Mouse (Mus musculus) hindbrain, embryonic 12.5 days (tissue): ENCODE data around the gene Slc1a2. TPM values are rescaled to one million over a fixed set of nuclear protein-coding genes. Genes with fewer than 3 reads are reported as not detected.

ENCODE experiments used
- ATAC-seq: fragments of 200-750 bp; cut with Nextera tagmentation; 2 replicates; pipeline ENCODE4 v1.8.0; 2017; ENCODE audit warnings: moderate TSS enrichment; ENCODE audit not compliant: low FRiP score
- H3K27ac ChIP-seq: fragments of 300-500 bp; sonication (generic); 2 replicates; pipeline ENCODE4 v1.5.1; 2016; ENCODE audit warnings: mild to moderate bottlenecking
- H3K27me3 ChIP-seq: fragments of 300-500 bp; sonication (generic); 2 replicates; pipeline ENCODE4 v1.6.1; 2016; ENCODE audit warnings: mild to moderate bottlenecking
- H3K36me3 ChIP-seq: fragments of 300-500 bp; sonication (generic); 2 replicates; pipeline ENCODE4 v1.6.1; 2016; ENCODE audit warnings: mild to moderate bottlenecking
- H3K4me1 ChIP-seq: fragments of 300-500 bp; sonication (generic); 2 replicates; pipeline ENCODE4 v1.6.1; 2016
- H3K4me2 ChIP-seq: fragments of 300-500 bp; sonication (generic); replicated peaks from 2 replicates; pipeline ENCODE4 v1.6.1; 2016; ENCODE audit warnings: mild to moderate bottlenecking
- H3K4me3 ChIP-seq: fragments of 300-500 bp; sonication (generic); 2 replicates; pipeline ENCODE4 v1.5.1; 2016; ENCODE audit warnings: mild to moderate bottlenecking
- H3K9ac ChIP-seq: fragments of 300-500 bp; sonication (generic); 2 replicates; pipeline ENCODE4 v1.6.1; 2016; ENCODE audit warnings: mild to moderate bottlenecking, moderate library complexity
- H3K9me3 ChIP-seq: fragments of 300-500 bp; sonication (generic); replicated peaks from 2 replicates; pipeline ENCODE4 v1.6.1; 2016; ENCODE audit warnings: mild to moderate bottlenecking
- WGBS: fragments of 180-500 bp; shearing (Covaris S2); methylation state at CpG from one replicate; pipeline ENCODE4 v1.1.7; 2016; 5-methylcytosine and 5-hydroxymethylcytosine counted together
- polyA plus RNA-seq: library from polyadenylated mRNA; unstranded; fragments of >200 nt; fragmentation: Nextera tagmentation; extraction: Ambion mirVana; gene quantifications from 2 replicates; pipeline ENCODE4 v1.2.1, GENCODE M21; 2016

The Slc1a2 gene
- 15.3 and 17.4 TPM in 2 replicates for polyA plus RNA-seq

- Histone ChIP-seq H3K4me2 (peak within 1 kb of the TSS; percentile 72), H3K4me1 (peaks cover 52% of the 10 kb centered on the region), H3K9me3 (no peaks in the 10 kb centered on the region), H3K36me3 (no peaks in the 10 kb centered on the region), H3K27ac (peak within 1 kb of the TSS; percentile 94), H3K27me3 (peaks cover 9% of the 10 kb centered on the region; the same call in 1 of the 2 replicates), H3K9ac (peak within 1 kb of the TSS; percentile 84), H3K4me3 (peak within 1 kb of the TSS; percentile 74)
- under 1% methylated on average over 20 of the region's 20 CpGs for WGBS
- peak; percentile 58 for ATAC-seq
Measured at GRCm38 (mm10) chr2:102658163-102658660, at the start of gene Slc1a2. Slc1a2 (plus strand) TSS chr2:102658659.

GRCm38 (mm10) chr2:102610485-102610884 lies 48.0 kb upstream of the Slc1a2 start:
- Histone ChIP-seq H3K4me2 (no peak overlapping the region), H3K27me3 (no peaks in the 10 kb centered on the region), H3K4me3 (no peak overlapping the region), H3K27ac (no peak overlapping the region), H3K9me3 (no peaks in the 10 kb centered on the region), H3K9ac (no peak overlapping the region), H3K4me1 (no peaks in the 10 kb centered on the region), H3K36me3 (no peaks in the 10 kb centered on the region)
- no peak for ATAC-seq
- 96% methylated on average over 4 of the region's 4 CpGs for WGBS

- Histone ChIP-seq H3K4me2 (no peak overlapping the region), H3K27ac (no peak overlapping the region), H3K9me3 (no peaks in the 10 kb centered on the region), H3K4me3 (no peak overlapping the region), H3K27me3 (no peaks in the 10 kb centered on the region), H3K4me1 (no peaks in the 10 kb centered on the region), H3K36me3 (no peaks in the 10 kb centered on the region), H3K9ac (no peak overlapping the region)
- WGBS = 79% methylated on average over 2 of the region's 2 CpGs
- ATAC-seq = no peak
Measured at GRCm38 (mm10) chr2:102616637-102617036, 41.8 kb upstream of the Slc1a2 start.

- H3K27ac ChIP-seq = no peak overlapping the region
- H3K9me3 ChIP-seq = no peaks in the 10 kb centered on the region
- no peak overlapping the region for H3K4me3 ChIP-seq
- H3K4me1 ChIP-seq = no peaks in the 10 kb centered on the region
- no peak overlapping the region for H3K4me2 ChIP-seq
- H3K9ac ChIP-seq = no peak overlapping the region
- H3K27me3 ChIP-seq = no peaks in the 10 kb centered on the region
- 58% methylated on average over 12 of the region's 12 CpGs for WGBS
- H3K36me3 ChIP-seq = no peaks in the 10 kb centered on the region
- no peak for ATAC-seq
Measured at GRCm38 (mm10) chr2:102620744-102621429, 37.6 kb upstream of the Slc1a2 start.

GRCm38 (mm10) chr2:102622176-102622575 lies 36.3 kb upstream of the Slc1a2 start:
- 87% methylated on average over 5 of the region's 5 CpGs for whole genome bisulfite sequencing
- Histone ChIP-seq H3K27ac (no peak overlapping the region), H3K4me3 (no peak overlapping the region), H3K4me2 (no peak overlapping the region), H3K27me3 (no peaks in the 10 kb centered on the region), H3K9ac (no peak overlapping the region), H3K9me3 (no peaks in the 10 kb centered on the region), H3K4me1 (no peaks in the 10 kb centered on the region), H3K36me3 (no peaks in the 10 kb centered on the region)
- no peak for ATAC-seq

- Histone ChIP-seq H3K36me3 (no peaks in the 10 kb centered on the region), H3K27me3 (no peaks in the 10 kb centered on the region), H3K4me1 (no peaks in the 10 kb centered on the region), H3K9ac (no peak overlapping the region), H3K4me2 (no peak overlapping the region), H3K4me3 (no peak overlapping the region), H3K27ac (no peak overlapping the region), H3K9me3 (no peaks in the 10 kb centered on the region)
- ATAC-seq = no peak
Measured at GRCm38 (mm10) chr2:102622943-102623342, 35.5 kb upstream of the Slc1a2 start.

GRCm38 (mm10) chr2:102624538-102624937 lies 33.9 kb upstream of the Slc1a2 start:
- 81% methylated on average over 1 of the region's 1 CpGs for WGBS
- Histone ChIP-seq H3K4me1 (no peaks in the 10 kb centered on the region), H3K9me3 (no peaks in the 10 kb centered on the region)

GRCm38 (mm10) chr2:102632361-102632760 lies 26.1 kb upstream of the Slc1a2 start:
- Histone ChIP-seq H3K9ac (no peak overlapping the region), H3K4me3 (no peak overlapping the region)
- 93% methylated on average over 4 of the region's 4 CpGs for WGBS

More at GRCm38 (mm10) chr2:102624538-102624937, 33.9 kb upstream of the Slc1a2 start:
- no peak overlapping the region for H3K27ac ChIP-seq
- H3K36me3 ChIP-seq = no peaks in the 10 kb centered on the region
- H3K27me3 ChIP-seq = no peaks in the 10 kb centered on the region
- H3K4me2 ChIP-seq = no peak overlapping the region
- H3K4me3 ChIP-seq = no peak overlapping the region
- no peak for ATAC-seq
- H3K9ac ChIP-seq = no peak overlapping the region

GRCm38 (mm10) chr2:102634010-102634409 lies 24.4 kb upstream of the Slc1a2 start:
- no peak overlapping the region for H3K4me2 ChIP-seq

More at GRCm38 (mm10) chr2:102632361-102632760, 26.1 kb upstream of the Slc1a2 start:
- H3K27ac ChIP-seq = no peak overlapping the region
- no peaks in the 10 kb centered on the region for H3K9me3 ChIP-seq
- H3K4me2 ChIP-seq = no peak overlapping the region
- ATAC-seq = no peak
- no peaks in the 10 kb centered on the region for H3K27me3 ChIP-seq
- no peaks in the 10 kb centered on the region for H3K36me3 ChIP-seq
- no peaks in the 10 kb centered on the region for H3K4me1 ChIP-seq

GRCm38 (mm10) chr2:102635523-102636060 lies 22.9 kb upstream of the Slc1a2 start:
- ATAC-seq = no peak
- 62% methylated on average over 3 of the region's 3 CpGs for WGBS

More at GRCm38 (mm10) chr2:102634010-102634409, 24.4 kb upstream of the Slc1a2 start:
- Histone ChIP-seq H3K4me1 (peaks cover 12% of the 10 kb centered on the region; the same call in 1 of the 2 replicates), H3K36me3 (no peaks in the 10 kb centered on the region), H3K9me3 (no peaks in the 10 kb centered on the region), H3K4me3 (no peak overlapping the region), H3K27ac (no peak overlapping the region), H3K27me3 (no peaks in the 10 kb centered on the region), H3K9ac (no peak overlapping the region)
- no peak for ATAC-seq
- 90% methylated on average over 1 of the region's 1 CpGs for WGBS

GRCm38 (mm10) chr2:102636116-102636600 lies 22.3 kb upstream of the Slc1a2 start:
- no peaks in the 10 kb centered on the region for H3K36me3 ChIP-seq
- H3K27ac ChIP-seq = no peak overlapping the region
- H3K27me3 ChIP-seq = no peaks in the 10 kb centered on the region
- H3K9ac ChIP-seq = no peak overlapping the region
- 87% methylated on average over 7 of the region's 7 CpGs for WGBS
- ATAC-seq = no peak
- H3K4me3 ChIP-seq = no peak overlapping the region
- H3K9me3 ChIP-seq = no peaks in the 10 kb centered on the region
- H3K4me2 ChIP-seq = no peak overlapping the region
- peaks cover 12% of the 10 kb centered on the region; the same call in 1 of the 2 replicates for H3K4me1 ChIP-seq

More at GRCm38 (mm10) chr2:102635523-102636060, 22.9 kb upstream of the Slc1a2 start:
- Histone ChIP-seq H3K27ac (no peak overlapping the region), H3K4me3 (no peak overlapping the region), H3K36me3 (no peaks in the 10 kb centered on the region), H3K4me2 (no peak overlapping the region), H3K27me3 (no peaks in the 10 kb centered on the region), H3K4me1 (peaks cover 12% of the 10 kb centered on the region; the same call in 1 of the 2 replicates), H3K9me3 (no peaks in the 10 kb centered on the region), H3K9ac (no peak overlapping the region)

- no peak for ATAC-seq
- Histone ChIP-seq H3K9ac (no peak overlapping the region), H3K4me3 (no peak overlapping the region), H3K36me3 (no peaks in the 10 kb centered on the region), H3K4me2 (no peak overlapping the region), H3K27me3 (no peaks in the 10 kb centered on the region), H3K9me3 (no peaks in the 10 kb centered on the region), H3K4me1 (peaks cover 12% of the 10 kb centered on the region; the same call in 1 of the 2 replicates), H3K27ac (no peak overlapping the region)
- WGBS = 52% methylated on average over 5 of the region's 5 CpGs
Measured at GRCm38 (mm10) chr2:102638140-102638539, 20.3 kb upstream of the Slc1a2 start.
